Mouse (Mus musculus): ENCODE measurements at regions not wholly inside any gene's neighbourhood (a gene's known extent, or its start where the extent isn't known, plus 50 kb on each side); places are given as distances from the start of the nearest gene placed in this dataset.

- TF ChIP-seq CTCF (IDR thresholded peaks at IDR 0.05) (no peak), POLR2A (IDR thresholded peaks at IDR 0.05; ENCODE audit: insufficient read depth, low read depth, low read length) (no peak)
Observed at GRCm38 (mm10) chrX:133738980-133739632, 50.3 kb upstream of the Pcdh19 start.
